20 mouse cellular contexts compared by ENCODE assay signal in the genomic region with DNA sequence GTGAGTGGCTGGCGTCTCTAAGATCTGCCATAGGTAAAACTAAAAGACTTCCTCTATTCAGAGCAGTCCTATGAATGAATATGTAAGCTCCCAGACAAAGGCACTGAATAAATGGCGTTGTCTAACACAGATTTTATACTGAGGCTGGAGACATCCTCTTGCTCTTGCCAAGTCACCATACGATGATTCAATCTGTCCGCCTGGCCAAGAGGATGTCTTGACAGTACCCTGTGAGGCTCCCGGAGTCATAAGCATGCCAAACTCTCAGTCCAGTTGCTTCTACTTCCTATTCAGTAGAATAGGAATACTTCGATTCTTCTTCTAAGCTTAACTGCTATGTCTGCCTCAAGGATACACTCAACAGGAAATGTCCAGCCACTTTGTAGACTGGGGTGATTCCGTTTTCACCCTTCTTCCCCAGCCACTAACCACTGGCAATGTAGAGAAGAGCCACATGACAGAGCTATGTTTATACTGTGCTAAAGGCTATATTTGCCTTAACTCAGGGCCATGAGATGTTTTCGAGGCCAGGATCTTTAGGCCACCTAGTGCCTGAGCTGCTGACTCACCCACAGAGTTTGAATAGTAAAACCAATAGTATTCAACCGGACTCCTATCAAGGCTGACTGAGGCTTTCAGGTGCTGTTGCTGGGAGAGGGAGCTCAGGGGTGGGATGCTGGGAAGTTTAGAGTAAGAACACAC.
DNase-seq lines count a peak whose midpoint lies in the region; ATAC-seq and TF ChIP-seq lines count a peak whose summit lies in the region.
"Had no signal": no experiment of that assay in that cellular context is flagged by ENCODE, and none has a peak within 500 bp of the region (broad histone marks: within the 10 kb centered on the region; RNA-seq: fewer than 3 reads in every experiment).

No protein-coding gene starts in this region.

- no peaks in the 10 kb centered on the region for H3K9me3 ChIP-seq in embryonic facial prominence, embryonic 14.5 days (ENCODE audit: control insufficient read depth, low read length)
- no peaks in the 10 kb centered on the region for H3K9me3 ChIP-seq in embryonic facial prominence, embryonic 10.5 days
- H3K9me3 ChIP-seq in liver, embryonic 12.5 days (replicated peaks), result no peaks in the 10 kb centered on the region
- H3K9me3 ChIP-seq: forebrain, embryonic 13.5 days; G1E; heart, embryonic 15.5 days; limb, embryonic 12.5 days had no signal

- no peak for ATAC-seq in embryonic facial prominence, embryonic 14.5 days (ENCODE audit: low read depth)
- no peak for ATAC-seq in liver, embryonic 12.5 days
- ATAC-seq in inflammation-experienced regulatory T-cells, adult 6 months, result no peak
- ATAC-seq: CD4-positive, CD25-positive, alpha-beta regulatory T cell, adult 4 months; forebrain, embryonic 13.5 days had no signal

- no peak overlapping the region for H3K9ac ChIP-seq in embryonic facial prominence, embryonic 14.5 days (ENCODE audit: low read depth, low read length)
- no peak overlapping the region for H3K9ac ChIP-seq in liver, adult 2 months (ENCODE audit: low read depth, low read length)
- H3K9ac ChIP-seq in liver, embryonic 12.5 days, result no peak overlapping the region
- H3K9ac ChIP-seq: forebrain, embryonic 13.5 days; heart, embryonic 15.5 days; limb, embryonic 12.5 days had no signal

- 84% methylated on average over 9 of the region's 9 CpGs for WGBS in embryonic facial prominence, embryonic 14.5 days
- 89% methylated on average over 9 of the region's 9 CpGs for WGBS in embryonic facial prominence, embryonic 10.5 days
- WGBS in liver, adult 2 months, result 58% methylated on average over 9 of the region's 9 CpGs
- 61% methylated on average over 9 of the region's 9 CpGs for WGBS in liver, embryonic 12.5 days (ENCODE audit: insufficient replicate concordance)

- H3K79me2 ChIP-seq in liver, adult 2 months (ENCODE audit: control insufficient read depth, insufficient read depth, low read length), result no peaks in the 10 kb centered on the region

- DNase-seq in embryonic facial prominence, embryonic 14.5 days (ENCODE audit: low spot score), result no peak
- DNase-seq in embryonic facial prominence, embryonic 10.5 days (ENCODE audit: low spot score), result no peak
- DNase-seq in liver, adult 2 months (ENCODE audit: extremely low read depth, low read depth, low spot score), result peak; percentile 29
- peak; percentile 74 for DNase-seq in cerebellum, adult 11-12 months
- DNase-seq in cerebellum, postnatal 25 days, result peak; percentile 58 to 76
- DNase-seq in gastrocnemius, adult 18-20 months (ENCODE audit: low spot score), result no peak
- DNase-seq: adrenal gland, adult 2 months; heart, adult 11 months; kidney, adult 8-10 months; lung, adult 2 months had no signal

- H3K4me1 ChIP-seq in embryonic facial prominence, embryonic 14.5 days (ENCODE audit: control insufficient read depth, insufficient read depth, low read length), result peaks cover 10% of the 10 kb centered on the region
- H3K4me1 ChIP-seq in embryonic facial prominence, embryonic 10.5 days, result no peaks in the 10 kb centered on the region
- no peaks in the 10 kb centered on the region for H3K4me1 ChIP-seq in liver, adult 2 months (ENCODE audit: control insufficient read depth, insufficient read depth, low read length)
- no peaks in the 10 kb centered on the region for H3K4me1 ChIP-seq in liver, embryonic 12.5 days
- H3K4me1 ChIP-seq: heart, embryonic 15.5 days had no signal

- H3K36me3 ChIP-seq in embryonic facial prominence, embryonic 14.5 days (ENCODE audit: control insufficient read depth, insufficient read depth, low read length), result no peaks in the 10 kb centered on the region
- H3K36me3 ChIP-seq in embryonic facial prominence, embryonic 10.5 days (replicated peaks), result no peaks in the 10 kb centered on the region
- H3K36me3 ChIP-seq in liver, adult 2 months (ENCODE audit: control insufficient read depth, insufficient read depth, low read length), result no peaks in the 10 kb centered on the region
- no peaks in the 10 kb centered on the region for H3K36me3 ChIP-seq in liver, embryonic 12.5 days
- H3K36me3 ChIP-seq: G1E; heart, embryonic 15.5 days; limb, embryonic 12.5 days had no signal

- no peak for TF ChIP-seq CTCF in liver, adult 2 months (IDR thresholded peaks at IDR 0.05; ENCODE audit: low read depth, low read length)

- H3K27me3 ChIP-seq in embryonic facial prominence, embryonic 14.5 days (replicated peaks; ENCODE audit: control insufficient read depth, insufficient read depth, low read length), result no peaks in the 10 kb centered on the region
- H3K27me3 ChIP-seq in embryonic facial prominence, embryonic 10.5 days (replicated peaks; ENCODE audit: low read depth, poor library complexity, severe bottlenecking), result no peaks in the 10 kb centered on the region
- H3K27me3 ChIP-seq in liver, adult 2 months (ENCODE audit: control insufficient read depth, insufficient read depth, low read length), result no peaks in the 10 kb centered on the region
- no peaks in the 10 kb centered on the region for H3K27me3 ChIP-seq in liver, embryonic 12.5 days (replicated peaks)
- H3K27me3 ChIP-seq: heart, embryonic 15.5 days; limb, embryonic 12.5 days had no signal

- H3K4me2 ChIP-seq in embryonic facial prominence, embryonic 14.5 days (ENCODE audit: low read depth, low read length), result no peak overlapping the region
- no peak overlapping the region for H3K4me2 ChIP-seq in liver, embryonic 12.5 days
- H3K4me2 ChIP-seq: forebrain, embryonic 13.5 days; heart, embryonic 15.5 days; limb, embryonic 12.5 days; midbrain, embryonic 11.5 days had no signal

- H3K4me3 ChIP-seq in embryonic facial prominence, embryonic 14.5 days (ENCODE audit: low read depth, low read length), result no peak overlapping the region
- H3K4me3 ChIP-seq in embryonic facial prominence, embryonic 10.5 days, result no peak overlapping the region
- no peak overlapping the region for H3K4me3 ChIP-seq in liver, adult 2 months (ENCODE audit: insufficient read depth, low read depth, low read length)
- H3K4me3 ChIP-seq in liver, embryonic 12.5 days, result no peak overlapping the region
- H3K4me3 ChIP-seq: forebrain, embryonic 13.5 days; heart, embryonic 15.5 days; limb, embryonic 12.5 days had no signal

- H3K27ac ChIP-seq in embryonic facial prominence, embryonic 14.5 days (replicated peaks; ENCODE audit: low read depth, low read length), result 0 out of 2 replicates have a peak overlapping the region, but pooled peaks have one; percentile 10
- H3K27ac ChIP-seq in embryonic facial prominence, embryonic 10.5 days (replicated peaks), result no peak overlapping the region
- H3K27ac ChIP-seq in liver, adult 2 months (replicated peaks; ENCODE audit: insufficient read depth, low read depth, low read length), result no peak overlapping the region
- H3K27ac ChIP-seq in liver, embryonic 12.5 days, result no peak overlapping the region
- H3K27ac ChIP-seq: forebrain, embryonic 13.5 days; heart, embryonic 15.5 days; limb, embryonic 12.5 days; macrophage; stomach, postnatal 0 days had no signal

- TF ChIP-seq POLR2A in liver, adult 2 months (IDR thresholded peaks at IDR 0.05; ENCODE audit: extremely low read depth, insufficient read depth, low read length), result no peak

Comparison
In these comparisons a context has a peak if more than half of its experiments do, and no peak if none do; other contexts are left out.
1. DNase-seq: peak in liver, adult 2 months (single experiment), cerebellum, adult 11-12 months (single experiment) and cerebellum, postnatal 25 days (2 of 2); none in embryonic facial prominence, embryonic 14.5 days (single experiment), embryonic facial prominence, embryonic 10.5 days (single experiment) and gastrocnemius, adult 18-20 months (single experiment).